Mouse (Mus musculus): ENCODE data around the gene Zmynd8. TPM values are rescaled to one million over a fixed set of nuclear protein-coding genes. Genes with fewer than 3 reads are reported as not detected.

The Zmynd8 gene
- total RNA-seq, 2 experiments from 2014 or later, result 32.1 to 49.9 TPM

- 0 out of 2 replicates have a peak, but pooled peaks have one; percentile 5 for ATAC-seq (replicated peaks; ENCODE audit: poor library complexity)
These were observed 37.7 kb downstream of the Zmynd8 start for GRCm38 (mm10) chr2:165860962-165861682.

GRCm38 (mm10) chr2:165860447-165860846 lies 38.4 kb downstream of the Zmynd8 start:
- ATAC-seq (replicated peaks; ENCODE audit: poor library complexity), result no peak

- no peak for ATAC-seq (replicated peaks; ENCODE audit: poor library complexity)
These were observed 40.1 kb downstream of the Zmynd8 start for GRCm38 (mm10) chr2:165858453-165859384.

GRCm38 (mm10) chr2:165857841-165858426 lies 40.9 kb downstream of the Zmynd8 start:
- ATAC-seq (replicated peaks; ENCODE audit: poor library complexity), result no peak

- ATAC-seq (replicated peaks; ENCODE audit: poor library complexity), result no peak
These were observed 41.4 kb downstream of the Zmynd8 start for GRCm38 (mm10) chr2:165857395-165857831.

- ATAC-seq (replicated peaks; ENCODE audit: poor library complexity), result no peak
These were observed 42.1 kb downstream of the Zmynd8 start for GRCm38 (mm10) chr2:165856611-165857200.

DNA sequence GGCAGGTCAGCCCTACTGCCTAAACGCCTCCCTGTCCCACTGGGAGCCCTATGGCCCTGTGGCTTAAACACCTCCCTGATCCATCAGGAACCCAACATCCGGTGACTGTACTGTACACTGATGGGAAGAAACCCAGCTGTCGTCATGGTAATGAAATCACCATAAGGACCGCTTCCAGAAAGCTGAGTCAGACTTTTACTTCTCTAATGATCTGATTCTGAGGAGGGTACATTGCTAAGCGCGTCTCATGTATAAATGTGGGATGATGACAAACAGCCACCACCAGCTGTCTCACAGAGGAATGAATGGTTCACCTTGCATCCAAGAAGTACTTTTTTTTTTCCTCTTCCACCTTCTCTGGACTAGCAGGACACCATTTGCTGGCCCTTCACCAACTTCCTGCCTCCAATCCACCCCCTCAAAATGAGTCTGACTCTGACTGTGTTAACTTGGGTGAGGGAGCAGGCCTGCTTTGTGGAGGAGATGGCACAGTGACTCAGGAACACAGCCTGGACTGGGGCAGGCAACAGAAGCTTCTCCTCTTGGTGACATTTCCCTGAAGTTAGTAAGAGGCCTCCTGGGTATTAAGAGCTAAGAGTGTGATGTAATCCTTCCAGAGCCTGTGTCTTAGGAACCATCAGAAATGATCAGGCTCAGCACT lies 43.0 kb downstream of the Zmynd8 start:
- ATAC-seq (replicated peaks; ENCODE audit: poor library complexity), result no peak

DNA sequence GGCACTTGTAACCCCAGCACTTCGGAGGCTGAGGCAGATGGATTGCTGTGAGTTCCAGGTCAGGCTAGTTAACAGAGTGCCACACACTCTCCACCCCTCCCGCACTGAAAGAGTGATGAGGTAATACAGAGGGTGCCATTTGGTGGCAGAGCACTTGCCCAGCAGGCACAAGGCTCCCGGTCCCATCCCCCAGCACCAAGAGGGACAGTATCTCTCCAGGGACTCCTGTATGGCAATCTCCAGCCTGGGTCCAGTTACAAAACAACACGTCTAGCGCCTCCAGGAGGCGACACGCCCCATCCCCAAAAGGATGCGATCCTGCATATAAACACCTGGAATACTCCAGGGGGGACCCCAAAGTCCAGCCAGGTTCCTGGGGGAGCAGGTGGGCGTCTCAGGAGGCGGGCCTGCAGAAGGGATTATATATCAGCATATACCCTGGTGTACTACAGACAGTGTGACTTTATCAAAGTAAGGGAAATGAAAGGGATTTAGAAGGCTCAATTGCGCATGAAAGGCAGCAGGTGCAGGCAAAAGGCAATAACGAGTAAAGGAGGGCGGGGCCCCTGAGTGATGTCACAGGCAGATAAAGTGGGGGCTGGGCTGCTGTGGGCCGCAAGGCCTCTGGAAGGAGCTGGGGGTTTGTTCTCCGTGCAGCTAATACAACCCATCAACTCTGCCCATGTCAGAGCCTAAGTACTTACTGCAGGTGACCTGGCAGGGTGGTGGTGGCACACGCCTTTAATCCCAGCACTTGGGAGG lies 44.4 kb downstream of the Zmynd8 start:
- peak; percentile 55 for ATAC-seq (replicated peaks; ENCODE audit: poor library complexity)

GRCm38 (mm10) chr2:165852896-165853633 lies 45.8 kb downstream of the Zmynd8 start:
- ATAC-seq (replicated peaks; ENCODE audit: poor library complexity), result peak; percentile 61

DNA sequence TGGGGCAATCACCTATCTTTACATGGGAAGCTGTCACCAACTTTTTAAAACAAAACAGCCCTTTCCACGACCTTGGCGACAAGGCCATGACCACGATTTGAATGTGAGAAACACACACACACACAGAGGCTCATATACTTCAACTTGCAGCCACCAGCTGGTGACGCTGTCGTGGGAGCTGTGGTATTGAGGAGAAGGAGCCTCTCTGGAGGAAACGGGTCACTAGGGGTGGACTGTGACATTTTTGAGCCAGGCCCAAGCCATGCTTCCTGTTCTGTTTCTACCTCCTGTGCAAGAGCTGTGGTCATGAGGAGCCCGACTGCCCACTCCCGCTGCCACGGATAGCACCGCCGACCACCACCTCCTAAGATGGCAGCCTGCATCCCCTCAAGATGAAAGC lies 46.4 kb downstream of the Zmynd8 start:
- peak; percentile 36 for ATAC-seq (replicated peaks; ENCODE audit: poor library complexity)

- ATAC-seq (replicated peaks; ENCODE audit: poor library complexity), result no peak
These were observed 46.9 kb downstream of the Zmynd8 start for GRCm38 (mm10) chr2:165851811-165852415.

- no peak for ATAC-seq (replicated peaks; ENCODE audit: poor library complexity)
These were observed 48.0 kb downstream of the Zmynd8 start for GRCm38 (mm10) chr2:165850826-165851225.

DNA sequence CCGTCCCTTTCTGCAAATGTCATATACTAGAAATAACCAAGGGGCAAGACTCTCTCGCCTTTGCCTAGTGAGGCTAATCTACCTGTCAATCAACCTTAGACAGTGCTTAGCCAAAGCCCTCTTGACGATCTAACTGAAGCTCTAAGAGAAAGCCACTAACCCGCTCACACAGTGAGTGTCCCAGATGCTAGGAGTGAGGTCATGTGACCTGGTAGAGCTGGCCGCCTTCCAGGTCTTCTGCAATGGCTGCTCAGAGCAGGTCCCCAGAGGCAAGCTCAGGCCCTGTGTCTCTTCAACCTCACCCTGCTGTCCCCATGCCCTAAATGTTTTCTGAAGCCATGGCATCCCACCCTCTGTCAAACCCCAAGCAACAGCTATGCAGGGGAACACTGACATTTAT lies 49.7 kb downstream of the Zmynd8 start:
- ATAC-seq (replicated peaks; ENCODE audit: poor library complexity), result peak; percentile 47

DNA sequence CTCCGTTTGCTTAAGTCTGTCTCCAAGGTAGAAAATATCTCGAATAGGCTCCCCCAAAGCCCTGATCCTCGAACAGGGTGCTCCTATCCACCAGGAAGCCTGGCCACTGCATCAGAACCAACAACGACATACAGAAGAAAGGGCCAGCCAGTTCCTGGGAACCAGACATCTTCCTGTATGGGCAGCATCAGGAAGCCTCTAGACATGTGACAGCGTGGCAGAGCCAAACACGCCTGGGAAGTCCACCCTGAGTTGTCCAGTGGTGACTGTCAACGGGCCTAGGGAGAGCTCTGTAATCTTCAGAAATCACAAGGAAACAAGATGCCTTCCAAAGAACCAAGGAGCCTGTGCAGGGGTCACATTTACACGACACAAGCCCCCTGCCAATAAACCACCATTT lies 52.0 kb downstream of the Zmynd8 start:
- ATAC-seq (replicated peaks; ENCODE audit: poor library complexity), result no peak

DNA sequence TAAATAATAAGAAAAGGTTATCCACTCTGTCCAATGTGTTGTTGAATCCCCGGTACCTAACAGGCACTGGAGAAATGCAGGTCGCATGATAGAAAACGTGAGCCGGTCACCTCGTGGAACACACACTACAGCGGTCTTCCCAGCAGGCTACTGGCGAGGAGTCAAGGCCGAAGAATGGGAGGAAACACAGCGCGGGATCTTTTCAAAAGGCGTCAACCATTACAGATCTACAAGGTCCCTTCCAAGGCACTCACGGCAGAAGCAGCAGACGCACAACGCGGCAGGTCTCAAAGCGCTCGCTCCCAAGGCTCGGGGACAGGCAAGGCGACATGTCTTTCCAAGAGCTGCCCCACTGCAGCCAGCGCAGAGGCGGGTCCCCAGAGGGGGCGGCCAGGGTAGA lies 53.3 kb downstream of the Zmynd8 start:
- ATAC-seq (replicated peaks; ENCODE audit: poor library complexity), result no peak

DNA sequence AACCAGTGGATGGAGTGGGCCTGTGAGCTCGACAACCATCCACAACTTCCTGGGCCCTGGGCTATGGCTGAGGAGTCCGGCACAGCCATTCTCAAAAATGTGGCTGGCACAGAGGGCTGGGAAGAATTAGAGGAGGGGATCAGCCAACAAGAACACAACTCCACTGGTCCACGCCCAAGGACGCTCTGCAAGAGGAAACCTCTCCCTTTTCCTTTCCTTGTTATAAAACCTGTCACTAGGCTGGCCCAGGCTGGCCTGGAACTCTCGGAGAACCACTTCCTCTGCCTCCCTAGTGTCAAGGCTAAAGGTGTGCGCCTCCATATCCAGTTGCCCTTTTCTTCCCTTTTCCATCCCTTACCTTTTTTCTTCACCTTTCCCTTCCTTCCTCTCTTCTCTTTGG lies 55.5 kb downstream of the Zmynd8 start:
- ATAC-seq (replicated peaks; ENCODE audit: poor library complexity), result no peak

DNA sequence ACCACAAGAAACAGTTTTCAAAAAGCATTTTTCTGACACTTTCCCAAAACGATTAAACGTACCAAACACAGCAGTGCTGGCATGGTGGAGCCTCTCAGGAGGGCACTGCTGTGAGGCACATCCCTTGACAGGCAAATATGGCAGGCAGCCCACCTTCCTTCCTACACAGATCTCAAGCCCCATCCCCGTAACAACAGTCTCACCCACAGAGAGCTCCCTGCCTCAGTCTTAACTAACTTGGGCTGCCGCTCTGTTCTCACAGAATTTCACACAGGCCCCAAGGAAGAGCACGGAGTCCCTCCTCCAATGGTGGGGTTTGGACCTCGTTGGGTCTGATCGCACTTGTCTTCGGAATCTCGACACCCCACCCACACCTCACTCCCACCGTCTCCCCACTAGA lies 56.6 kb downstream of the Zmynd8 start:
- ATAC-seq (replicated peaks; ENCODE audit: poor library complexity), result no peak

- no peak for ATAC-seq (replicated peaks; ENCODE audit: poor library complexity)
These were observed 57.0 kb downstream of the Zmynd8 start for GRCm38 (mm10) chr2:165841805-165842204.

- ATAC-seq (replicated peaks; ENCODE audit: poor library complexity), result no peak
These were observed 58.0 kb downstream of the Zmynd8 start for GRCm38 (mm10) chr2:165840852-165841251.

All from megakaryocyte progenitor cell, adult 5-6 weeks (primary cell).